Mouse (Mus musculus) forebrain, embryonic 14.5 days (tissue): ENCODE results near the gene Zg16. TPM values are rescaled to one million over a fixed set of nuclear protein-coding genes. Genes with fewer than 3 reads are reported as not detected.
A peak's percentile ranks its signal among the peaks of the same experiment; 100 is the strongest.

Experiments
- ATAC-seq: fragments of 200-750 bp; cut with Nextera tagmentation; 2 replicates; pipeline ENCODE4 v1.8.0; 2017; ENCODE audit warnings: mild to moderate bottlenecking, moderate library complexity
- DNase-seq: peaks from one replicate; pipeline ENCODE4 v3.0.0-alpha.2; 2015; ENCODE audit warnings: low spot score
- H3K27ac ChIP-seq: fragments of 300-500 bp; sonication (generic); 2 replicates; pipeline ENCODE4 v1.5.1; 2014; ENCODE audit warnings: low read depth, mild to moderate bottlenecking, control low read depth, low read length, moderate library complexity
- H3K27me3 ChIP-seq: fragments of 300-500 bp; sonication (generic); replicated peaks from 2 replicates; pipeline ENCODE4 v1.6.1; 2014; ENCODE audit warnings: low read length, control low read depth, mixed read lengths; ENCODE audit not compliant: control insufficient read depth, insufficient read depth
- H3K36me3 ChIP-seq: fragments of 300-500 bp; sonication (generic); 2 replicates; pipeline ENCODE4 v1.6.1; 2014; ENCODE audit warnings: low read length, control low read depth; ENCODE audit not compliant: control insufficient read depth, insufficient read depth
- H3K4me1 ChIP-seq: fragments of 300-500 bp; sonication (generic); 2 replicates; pipeline ENCODE4 v1.6.1; 2014; ENCODE audit warnings: antibody characterized with exemption, low read length, control low read depth; ENCODE audit not compliant: control insufficient read depth, insufficient read depth
- H3K4me2 ChIP-seq: fragments of 300-500 bp; sonication (generic); 2 replicates; pipeline ENCODE4 v1.6.1; 2014; ENCODE audit warnings: mild to moderate bottlenecking, control low read depth, low read length
- H3K4me3 ChIP-seq: fragments of 300-500 bp; sonication (generic); 2 replicates; pipeline ENCODE4 v1.5.1; 2014; ENCODE audit warnings: low read depth, low read length, control low read depth
- H3K9ac ChIP-seq: fragments of 300-500 bp; sonication (generic); 2 replicates; pipeline ENCODE4 v1.6.1; 2014; ENCODE audit warnings: mild to moderate bottlenecking, low read length, control low read depth, moderate library complexity
- H3K9me3 ChIP-seq: fragments of 300-500 bp; sonication (generic); replicated peaks from 2 replicates; pipeline ENCODE4 v1.6.1; 2016; ENCODE audit warnings: low read length, control low read depth, mixed read lengths; ENCODE audit not compliant: control insufficient read depth
- WGBS: fragments of 180-500 bp; shearing (Covaris S2); extraction: QIAGEN DNeasy Blood & Tissue Kit; methylation state at CpG from one replicate; pipeline ENCODE4 v1.1.7; 2014; 5-methylcytosine and 5-hydroxymethylcytosine counted together
- polyA plus RNA-seq: library from polyadenylated mRNA; unstranded; fragments of >200 nt; fragmentation: Nextera tagmentation; extraction: Ambion mirVana; gene quantifications from 2 replicates; pipeline ENCODE4 v1.2.1, GENCODE M21; 2014

The Zg16 gene
- polyA plus RNA-seq, 1 experiment from 2014 or later, result not detected

GRCm38 (mm10) chr7:127025556-127026160, 61.5 kb downstream of the Zg16 start:
- no peaks in the 10 kb centered on the region for H3K9me3 ChIP-seq
- H3K4me2 ChIP-seq, result peak overlapping the region; percentile 98
- peak overlapping the region; percentile 99 for H3K27ac ChIP-seq
- DNase-seq (peak; percentile 39), ATAC-seq (no peak)
- peak overlapping the region; percentile 97 for H3K4me3 ChIP-seq
- under 1% methylated on average over 36 of the region's 65 CpGs for WGBS
- H3K27me3 ChIP-seq, result no peaks in the 10 kb centered on the region
- peak overlapping the region; percentile 99 for H3K9ac ChIP-seq
- H3K4me1 ChIP-seq, result peaks cover 32% of the 10 kb centered on the region
- peaks cover 49% of the 10 kb centered on the region for H3K36me3 ChIP-seq

GRCm38 (mm10) chr7:127024755-127025555, 62.2 kb downstream of the Zg16 start:
- peak overlapping the region; percentile 99 for H3K27ac ChIP-seq
- peak; percentile 43 for ATAC-seq
- DNase-seq, result peak; percentile 91
- under 1% methylated on average over 30 of the region's 30 CpGs for WGBS
- H3K9ac ChIP-seq, result peak overlapping the region; percentile 99
- peaks cover 43% of the 10 kb centered on the region for H3K36me3 ChIP-seq
- peaks cover 38% of the 10 kb centered on the region for H3K4me1 ChIP-seq
- no peaks in the 10 kb centered on the region for H3K9me3 ChIP-seq
- H3K27me3 ChIP-seq, result no peaks in the 10 kb centered on the region
- H3K4me2 ChIP-seq, result peak overlapping the region; percentile 98
- peak overlapping the region; percentile 97 for H3K4me3 ChIP-seq

- peak overlapping the region; percentile 97 for H3K4me3 ChIP-seq
- H3K9me3 ChIP-seq, result no peaks in the 10 kb centered on the region
- ATAC-seq (no peak), DNase-seq (no peak)
- peaks cover 39% of the 10 kb centered on the region for H3K36me3 ChIP-seq
- peak overlapping the region; percentile 98 for H3K4me2 ChIP-seq
- peak overlapping the region; percentile 99 for H3K27ac ChIP-seq
- H3K27me3 ChIP-seq, result no peaks in the 10 kb centered on the region
- WGBS, result 17% methylated on average over 19 of the region's 19 CpGs
- peaks cover 39% of the 10 kb centered on the region for H3K4me1 ChIP-seq
- peak overlapping the region; percentile 99 for H3K9ac ChIP-seq
Measured at GRCm38 (mm10) chr7:127023896-127024690, 63.0 kb downstream of the Zg16 start.

GRCm38 (mm10) chr7:127023272-127023691, 63.8 kb downstream of the Zg16 start:
- 69% methylated on average over 13 of the region's 13 CpGs for WGBS
- Histone ChIP-seq H3K4me2 (peak overlapping the region; percentile 98), H3K9me3 (no peaks in the 10 kb centered on the region), H3K27ac (peak overlapping the region; percentile 46; the same call in 1 of the 2 replicates), H3K27me3 (no peaks in the 10 kb centered on the region), H3K36me3 (peaks cover 36% of the 10 kb centered on the region), H3K4me1 (peaks cover 41% of the 10 kb centered on the region), H3K4me3 (peak overlapping the region; percentile 97), H3K9ac (peak overlapping the region; percentile 99)
- no peak for ATAC-seq
- no peak for DNase-seq

GRCm38 (mm10) chr7:127022528-127023271, 64.4 kb downstream of the Zg16 start:
- 72% methylated on average over 7 of the region's 7 CpGs for WGBS
- Histone ChIP-seq H3K9me3 (no peaks in the 10 kb centered on the region), H3K27ac (peak overlapping the region; percentile 85; the same call in 1 of the 2 replicates), H3K36me3 (peaks cover 35% of the 10 kb centered on the region), H3K4me2 (peak overlapping the region; percentile 98), H3K9ac (peak overlapping the region; percentile 99), H3K4me3 (peak overlapping the region; percentile 97), H3K4me1 (peaks cover 39% of the 10 kb centered on the region), H3K27me3 (no peaks in the 10 kb centered on the region)
- no peak for DNase-seq
- no peak for ATAC-seq

GRCm38 (mm10) chr7:127021563-127022527, 65.3 kb downstream of the Zg16 start:
- peak overlapping the region; percentile 85 for H3K27ac ChIP-seq
- no peaks in the 10 kb centered on the region for H3K9me3 ChIP-seq
- peaks cover 40% of the 10 kb centered on the region for H3K4me1 ChIP-seq
- peak overlapping the region; percentile 85 for H3K9ac ChIP-seq
- peak overlapping the region; percentile 64 for H3K4me2 ChIP-seq
- H3K4me3 ChIP-seq, result peak overlapping the region; percentile 50
- DNase-seq (no peak), ATAC-seq (no peak)
- peaks cover 35% of the 10 kb centered on the region for H3K36me3 ChIP-seq
- WGBS, result 45% methylated on average over 5 of the region's 5 CpGs
- no peaks in the 10 kb centered on the region for H3K27me3 ChIP-seq

- H3K4me2 ChIP-seq, result peak within 1 kb of the TSS; percentile 64
- peak; percentile 74 for DNase-seq
Measured at GRCm38 (mm10) chr7:127020901-127021562, 66.1 kb downstream of the Zg16 start, which contains the start of the genes Gm42742 and Prrt2. Gene Gm42742, minus strand, starts transcription at chr7:127021097. Gene Prrt2, minus strand, starts transcription at chr7:127021211.

More at GRCm38 (mm10) chr7:127020901-127021562, 66.1 kb downstream of the Zg16 start, which contains the start of the genes Gm42742 and Prrt2:
- peak; percentile 27 for ATAC-seq
- peaks cover 41% of the 10 kb centered on the region for H3K4me1 ChIP-seq
- no peaks in the 10 kb centered on the region for H3K27me3 ChIP-seq
- no peaks in the 10 kb centered on the region for H3K9me3 ChIP-seq
- peak within 1 kb of the TSS; percentile 85 for H3K9ac ChIP-seq
- H3K4me3 ChIP-seq, result peak within 1 kb of the TSS; percentile 50
- under 1% methylated on average over 37 of the region's 37 CpGs for WGBS
- peak within 1 kb of the TSS; percentile 85 for H3K27ac ChIP-seq
- H3K36me3 ChIP-seq, result peaks cover 35% of the 10 kb centered on the region
